Mouse (Mus musculus) hindbrain, embryonic 14.5 days (tissue): Measurements from ENCODE around the gene Vash1. TPM values are rescaled to one million over a fixed set of nuclear protein-coding genes. Genes with fewer than 3 reads are reported as not detected.

ENCODE experiments used
- ATAC-seq: fragments of 200-750 bp; cut with Nextera tagmentation; 2 replicates; pipeline ENCODE4 v1.8.0; 2017; ENCODE audit warnings: moderate number of reproducible peaks, mild to moderate bottlenecking, moderate TSS enrichment, moderate library complexity; ENCODE audit not compliant: low FRiP score
- DNase-seq: peaks from one replicate; pipeline ENCODE4 v3.0.0-alpha.2; 2015; ENCODE audit warnings: low spot score
- H3K27ac ChIP-seq: fragments of 300-500 bp; sonication (generic); 2 replicates; pipeline ENCODE4 v1.5.1; 2014; ENCODE audit warnings: mild to moderate bottlenecking, moderate library complexity
- H3K27me3 ChIP-seq: fragments of 300-500 bp; sonication (generic); 2 replicates; pipeline ENCODE4 v1.6.1; 2014; ENCODE audit warnings: mild to moderate bottlenecking, low read length, mixed read lengths; ENCODE audit not compliant: control insufficient read depth, insufficient read depth
- H3K36me3 ChIP-seq: fragments of 300-500 bp; sonication (generic); replicated peaks from 2 replicates; pipeline ENCODE4 v1.6.1; 2014; ENCODE audit not compliant: control insufficient read depth, insufficient read depth
- H3K4me1 ChIP-seq: fragments of 300-500 bp; sonication (generic); replicated peaks from 2 replicates; pipeline ENCODE4 v1.6.1; 2014; ENCODE audit warnings: antibody characterized with exemption, low read length, mixed read lengths; ENCODE audit not compliant: control insufficient read depth, insufficient read depth
- H3K4me2 ChIP-seq: fragments of 300-500 bp; sonication (generic); replicated peaks from 2 replicates; pipeline ENCODE4 v1.6.1; 2014; ENCODE audit warnings: mild to moderate bottlenecking, moderate library complexity
- H3K4me3 ChIP-seq: fragments of 300-500 bp; sonication (generic); replicated peaks from 2 replicates; pipeline ENCODE4 v1.5.1; 2014; ENCODE audit warnings: mild to moderate bottlenecking, low read length
- H3K9ac ChIP-seq: fragments of 300-500 bp; sonication (generic); 2 replicates; pipeline ENCODE4 v1.6.1; 2014
- H3K9me3 ChIP-seq: fragments of 300-500 bp; sonication (generic); 2 replicates; pipeline ENCODE4 v1.6.1; 2016; ENCODE audit warnings: low read length; ENCODE audit not compliant: control insufficient read depth
- WGBS: fragments of 180-500 bp; shearing (Covaris S2); extraction: QIAGEN DNeasy Blood & Tissue Kit; methylation state at CpG from one replicate; pipeline ENCODE4 v1.1.7; 2014; 5-methylcytosine and 5-hydroxymethylcytosine counted together
- polyA plus RNA-seq: library from polyadenylated mRNA; unstranded; fragments of >200 nt; fragmentation: Nextera tagmentation; extraction: Ambion mirVana; gene quantifications from 2 replicates; pipeline ENCODE4 v1.2.1, GENCODE M21; 2014

Vash1 gene
- polyA plus RNA-seq, 1 experiment from 2014 or later = 31.2 TPM

DNA sequence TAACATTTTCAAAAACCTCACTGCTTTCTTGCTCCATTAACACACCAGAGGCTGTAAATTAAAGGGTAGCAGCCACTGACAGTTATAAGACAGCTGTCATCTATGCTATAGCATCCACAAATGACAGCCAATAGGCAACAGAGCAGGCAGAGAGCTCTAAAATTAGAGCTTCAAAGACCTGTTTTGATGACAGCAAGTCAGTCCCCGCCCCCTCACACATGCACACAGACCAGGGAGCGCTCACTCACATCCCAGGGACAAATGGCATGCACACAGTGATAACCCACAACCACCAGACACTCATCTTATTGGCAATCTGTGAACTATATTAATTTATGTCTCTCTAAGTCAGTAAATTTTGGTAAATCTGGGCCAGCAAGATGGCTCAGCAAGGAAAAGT is 45.8 kb downstream of the Vash1 start:
- no peak overlapping the region for H3K4me2 ChIP-seq
- H3K4me1 ChIP-seq = peaks cover 10% of the 10 kb centered on the region; the same call in 1 of the 2 replicates
- no peak for DNase-seq
- no peak overlapping the region for H3K9ac ChIP-seq
- no peak overlapping the region for H3K27ac ChIP-seq
- no peaks in the 10 kb centered on the region for H3K27me3 ChIP-seq
- no peak overlapping the region for H3K4me3 ChIP-seq
- H3K9me3 ChIP-seq = no peaks in the 10 kb centered on the region
- WGBS = 77% methylated on average over 2 of the region's 2 CpGs
- H3K36me3 ChIP-seq = peaks cover 4% of the 10 kb centered on the region; the same call in 1 of the 2 replicates
- no peak for ATAC-seq

DNA sequence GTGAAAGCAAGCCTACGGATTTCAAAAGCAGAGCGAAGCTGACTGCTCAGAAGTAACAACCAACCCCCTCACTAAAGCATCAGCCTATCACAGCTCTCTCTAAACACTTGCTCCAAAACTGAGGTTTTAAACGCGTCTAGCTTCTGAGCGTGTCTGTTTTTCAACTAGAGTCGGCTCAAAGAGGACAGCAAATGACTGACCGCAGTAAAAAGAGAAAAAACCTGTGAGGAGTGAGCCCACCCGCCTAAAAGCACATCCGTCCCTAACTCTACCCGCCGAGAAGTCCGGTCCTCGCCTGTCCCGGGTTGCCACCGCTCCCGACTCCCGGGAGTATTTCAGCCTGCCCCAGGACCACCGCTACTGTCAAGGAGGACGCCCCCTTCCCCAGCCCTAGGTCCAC is 47.2 kb downstream of the Vash1 start:
- under 1% methylated on average over 19 of the region's 19 CpGs for WGBS
- ATAC-seq (peak; percentile 12), DNase-seq (peak; percentile 54)
- Histone ChIP-seq H3K27me3 (no peaks in the 10 kb centered on the region), H3K36me3 (no peaks in the 10 kb centered on the region; the same call in 1 of the 2 replicates), H3K9ac (peak overlapping the region; percentile 73), H3K27ac (peak overlapping the region; percentile 75), H3K4me2 (peak overlapping the region; percentile 88), H3K4me3 (peak overlapping the region; percentile 77), H3K9me3 (no peaks in the 10 kb centered on the region), H3K4me1 (peaks cover 10% of the 10 kb centered on the region; the same call in 1 of the 2 replicates)

DNA sequence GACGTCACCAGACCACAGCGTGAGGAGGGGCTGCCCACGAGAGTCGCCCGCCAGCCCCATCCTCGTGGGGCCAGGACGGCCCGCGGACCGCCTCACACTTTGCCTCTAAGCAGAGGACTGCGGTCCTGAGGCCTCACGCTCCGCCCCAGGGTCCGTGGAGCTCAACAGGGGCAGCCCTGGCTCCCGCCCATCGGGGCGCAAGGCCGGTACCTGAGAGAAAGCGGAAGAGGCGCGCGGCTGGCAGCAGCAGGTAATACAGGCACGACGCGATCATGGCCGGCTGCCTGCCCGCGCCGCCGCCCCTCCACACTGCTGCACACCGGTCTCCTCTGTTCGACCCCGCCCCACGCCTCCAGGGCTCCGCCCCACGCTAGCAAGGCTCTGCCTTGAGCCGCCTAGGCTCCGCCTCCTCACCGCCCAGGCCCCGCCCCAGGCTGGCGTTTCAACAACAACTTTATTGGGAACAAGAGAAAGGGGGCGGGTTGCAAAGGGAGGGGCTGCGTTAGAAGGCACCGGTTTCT is 47.7 kb downstream of the Vash1 start, which contains the start of gene Angel1:
TSS of gene Angel1 (minus strand) at position 341 of the 521 bp plus-strand sequence.
- Histone ChIP-seq H3K9ac (peak within 1 kb of the TSS; percentile 73), H3K36me3 (no peaks in the 10 kb centered on the region), H3K4me3 (peak within 1 kb of the TSS; percentile 77), H3K27me3 (no peaks in the 10 kb centered on the region), H3K4me2 (peak within 1 kb of the TSS; percentile 88), H3K27ac (peak within 1 kb of the TSS; percentile 75), H3K4me1 (peaks cover 10% of the 10 kb centered on the region; the same call in 1 of the 2 replicates), H3K9me3 (no peaks in the 10 kb centered on the region)
- DNase-seq = peak; percentile 94
- under 1% methylated on average over 38 of the region's 44 CpGs for WGBS
- ATAC-seq = peak; percentile 98

DNA sequence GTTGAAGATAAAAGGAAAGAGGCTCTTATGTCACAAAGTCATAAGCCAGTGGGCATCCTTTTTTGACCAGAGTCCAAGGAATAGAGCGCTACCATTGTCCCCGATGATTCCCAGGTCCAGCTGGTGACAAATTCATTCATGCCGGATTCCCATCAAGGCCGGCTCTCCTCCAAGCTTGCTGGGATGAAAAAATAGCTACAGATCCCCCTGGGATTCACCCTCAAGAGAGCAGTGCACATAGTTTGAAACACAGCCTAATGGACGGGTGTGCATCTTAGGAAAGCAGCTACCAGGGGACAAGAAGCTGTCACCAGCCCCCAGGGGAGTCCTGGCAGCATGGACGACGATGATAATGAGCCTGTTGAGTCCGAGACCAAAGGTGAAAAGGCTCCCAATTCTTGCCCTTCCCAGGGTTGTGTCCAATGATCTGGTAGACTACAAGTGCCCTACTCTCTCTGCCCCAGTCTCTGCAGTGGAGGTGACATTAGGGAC is 55.9 kb downstream of the Vash1 start, which contains the start of gene Lrrc74a:
TSS of gene Lrrc74a (plus strand) at position 51 of the 492 bp plus-strand sequence.
- H3K27me3 ChIP-seq = no peaks in the 10 kb centered on the region
- H3K9ac ChIP-seq = no peak within 1 kb of the TSS
- H3K4me1 ChIP-seq = no peaks in the 10 kb centered on the region
- H3K27ac ChIP-seq = no peak within 1 kb of the TSS
- no peak within 1 kb of the TSS for H3K4me2 ChIP-seq
- WGBS = 78% methylated on average over 8 of the region's 8 CpGs
- DNase-seq (no peak), ATAC-seq (no peak)
- no peaks in the 10 kb centered on the region for H3K36me3 ChIP-seq
- H3K4me3 ChIP-seq = no peak within 1 kb of the TSS
- no peaks in the 10 kb centered on the region for H3K9me3 ChIP-seq

Other genes with a start within 250 kb of the Vash1 start
- gene Angel1, start 47.8 kb downstream of the Vash1 start, polyA plus RNA-seq = 12.3 and 13.1 TPM in 2 replicates
- gene Lrrc74a, start 55.7 kb downstream of the Vash1 start, polyA plus RNA-seq = not detected in 2 replicates
- 64.5 and 65.5 TPM in 2 replicates for gene Irf2bpl, start 206.1 kb downstream of the Vash1 start, polyA plus RNA-seq